Mouse (Mus musculus): Measurements from ENCODE around the gene Pon1.

Gene Pon1

GRCm38 (mm10) chr6:5136046-5136445, 57.7 kb downstream of the Pon1 start:
- DNase-seq (ENCODE audit: low spot score in 2 of 2): no peak

GRCm38 (mm10) chr6:5134986-5135385, 58.8 kb downstream of the Pon1 start:
- DNase-seq (ENCODE audit: low spot score in 2 of 2): no peak

- no peak for DNase-seq (ENCODE audit: low spot score in 2 of 2)
These were observed 64.2 kb downstream of the Pon1 start for GRCm38 (mm10) chr6:5129364-5130093.

DNA sequence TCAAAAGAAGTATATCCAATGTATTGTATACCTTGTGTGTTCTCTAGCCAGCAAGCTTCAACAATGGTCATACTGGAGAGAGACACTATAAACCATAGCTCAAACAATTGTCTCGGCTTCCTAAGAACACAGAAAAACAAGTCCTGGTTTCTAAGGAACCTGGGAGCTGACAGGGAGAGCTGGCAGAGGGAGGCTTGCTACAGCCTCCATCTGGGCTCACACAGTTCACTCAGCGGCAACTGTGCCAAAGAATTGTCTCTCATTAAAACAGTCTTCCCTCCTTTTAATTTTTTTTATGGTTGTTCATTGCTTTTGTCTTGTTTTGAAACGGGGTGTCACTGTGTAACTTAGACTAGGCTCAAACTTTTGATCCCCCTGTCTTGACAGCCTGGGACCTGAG, 73.5 kb downstream of the Pon1 start:
- no peak for DNase-seq (ENCODE audit: low spot score in 2 of 2)

DNA sequence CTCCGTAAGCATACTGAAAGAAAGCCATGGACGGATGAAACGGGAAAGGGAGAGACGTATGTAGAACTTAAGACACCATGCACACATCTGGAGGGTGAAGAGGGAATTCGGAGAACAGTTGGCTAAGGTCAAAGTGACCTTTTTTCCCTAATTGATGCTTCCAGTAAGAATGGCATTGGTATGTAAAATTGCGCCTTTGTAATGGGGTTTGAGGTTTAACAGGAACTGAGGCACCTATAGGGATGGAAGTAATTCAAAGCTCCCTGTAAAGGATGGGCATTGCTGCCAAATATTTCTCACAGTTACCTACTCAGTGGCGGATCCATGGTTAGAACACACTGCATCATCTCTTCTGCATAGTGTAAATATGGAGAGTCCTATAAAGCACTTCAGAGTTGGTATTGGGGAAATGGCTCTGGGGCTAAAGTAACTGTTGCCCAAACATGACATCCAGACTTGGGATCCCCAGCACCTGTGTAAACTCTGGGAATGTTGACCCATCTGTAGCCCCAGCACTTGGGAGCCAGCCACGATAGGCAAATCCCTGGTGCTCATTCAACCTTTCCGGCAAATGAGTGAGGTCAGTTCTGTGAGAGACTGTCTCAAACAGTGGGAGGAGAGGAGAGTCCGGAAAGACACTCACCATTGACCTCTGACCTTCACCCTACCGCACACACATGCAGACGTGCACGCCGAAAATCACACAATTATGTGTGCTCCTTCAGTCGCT, 74.4 kb downstream of the Pon1 start:
- DNase-seq (ENCODE audit: low spot score in 2 of 2): no peak
